In genomic region chr13:103336237-103336636, GRCm38 (mm10) we compare ENCODE assay signal across 31 mouse cellular contexts. TPM values are rescaled to one million over a fixed set of nuclear protein-coding genes. Genes with fewer than 3 reads are reported as not detected.
DNase-seq lines count a peak whose midpoint lies in the region; ATAC-seq and TF ChIP-seq lines count a peak whose summit lies in the region.
"Had no signal": no experiment of that assay in that cellular context is flagged by ENCODE, and none has a peak within 500 bp of the region (broad histone marks: within the 10 kb centered on the region; RNA-seq: fewer than 3 reads in every experiment).

No protein-coding gene starts in this region.

- ATAC-seq in kidney, embryonic 16.5 days (ENCODE audit: low FRiP score, low TSS enrichment), result no peak
- ATAC-seq in heart, embryonic 12.5 days (ENCODE audit: insufficient number of reproducible peaks, low FRiP score), result no peak
- ATAC-seq: forebrain, embryonic 14.5 days; hindbrain, embryonic 16.5 days; intestine, embryonic 16.5 days; liver, embryonic 12.5 days; lung, postnatal 0 days had no signal

- no peak overlapping the region for H3K4me3 ChIP-seq in kidney, embryonic 16.5 days (ENCODE audit: low read length)
- peak overlapping the region; percentile 86 for H3K4me3 ChIP-seq in testis, adult 2 months (ENCODE audit: control insufficient read depth, low read depth, low read length)
- H3K4me3 ChIP-seq in heart, embryonic 12.5 days, result no peak overlapping the region
- H3K4me3 ChIP-seq: left cerebral cortex, adult 2 months; limb, embryonic 13.5 days; liver, embryonic 12.5 days; megakaryocyte, embryonic 14.5 days; midbrain, embryonic 12.5 days; myocyte; neural tube, embryonic 12.5 days had no signal

- no peaks in the 10 kb centered on the region for H3K36me3 ChIP-seq in kidney, embryonic 16.5 days (ENCODE audit: insufficient read depth, low read length)
- H3K36me3 ChIP-seq in testis, adult 2 months (ENCODE audit: control insufficient read depth, insufficient read depth, low read length), result no peaks in the 10 kb centered on the region
- no peaks in the 10 kb centered on the region for H3K36me3 ChIP-seq in heart, embryonic 12.5 days
- H3K36me3 ChIP-seq: embryonic facial prominence, embryonic 12.5 days; G1E; heart, embryonic 10.5 days; limb, embryonic 13.5 days; liver, embryonic 12.5 days; midbrain, embryonic 12.5 days; neural tube, embryonic 12.5 days had no signal

- no peak overlapping the region for H3K9ac ChIP-seq in kidney, embryonic 16.5 days (replicated peaks; ENCODE audit: low read length)
- no peak overlapping the region for H3K9ac ChIP-seq in heart, embryonic 12.5 days
- H3K9ac ChIP-seq: embryonic facial prominence, embryonic 12.5 days; limb, embryonic 13.5 days; liver, embryonic 12.5 days; midbrain, embryonic 12.5 days; neural tube, embryonic 12.5 days had no signal

- H3K27ac ChIP-seq in kidney, embryonic 16.5 days (ENCODE audit: low read length), result no peak overlapping the region
- peak overlapping the region; percentile 36; the same call in 1 of the 2 replicates for H3K27ac ChIP-seq in testis, adult 2 months (ENCODE audit: control insufficient read depth, insufficient read depth, low read depth, low read length)
- H3K27ac ChIP-seq in heart, embryonic 12.5 days (ENCODE audit: poor library complexity, severe bottlenecking), result no peak overlapping the region
- H3K27ac ChIP-seq: embryonic facial prominence, embryonic 12.5 days; heart, embryonic 10.5 days; left cerebral cortex, adult 2 months; limb, embryonic 13.5 days; liver, embryonic 12.5 days; midbrain, embryonic 12.5 days; neural tube, embryonic 12.5 days had no signal

- TF ChIP-seq CTCF in testis, adult 2 months (IDR thresholded peaks at IDR 0.05; ENCODE audit: control insufficient read depth, insufficient read depth, insufficient replicate concordance, low read depth, low read length), result no peak

- WGBS in kidney, embryonic 16.5 days, result 42% methylated on average over 5 of the region's 5 CpGs
- 39% methylated on average over 5 of the region's 5 CpGs for WGBS in heart, embryonic 12.5 days

- TF ChIP-seq POLR2A in testis, adult 2 months (IDR thresholded peaks at IDR 0.05; ENCODE audit: control insufficient read depth, low read depth, low read length), result no peak

- no peaks in the 10 kb centered on the region for H3K9me3 ChIP-seq in kidney, embryonic 16.5 days (ENCODE audit: low read length)
- 0 out of 2 replicates have a peak, but pooled peaks cover 3% of the 10 kb centered on the region for H3K9me3 ChIP-seq in heart, embryonic 12.5 days (replicated peaks)
- H3K9me3 ChIP-seq: embryonic facial prominence, embryonic 12.5 days; heart, embryonic 10.5 days; limb, embryonic 13.5 days; liver, embryonic 12.5 days; midbrain, embryonic 12.5 days; neural tube, embryonic 12.5 days had no signal

- H3K4me2 ChIP-seq in kidney, embryonic 16.5 days (replicated peaks; ENCODE audit: low read depth, low read length), result no peak overlapping the region
- H3K4me2 ChIP-seq in heart, embryonic 12.5 days, result no peak overlapping the region
- H3K4me2 ChIP-seq: embryonic facial prominence, embryonic 12.5 days; liver, embryonic 12.5 days had no signal

- H3K27me3 ChIP-seq in kidney, embryonic 16.5 days (ENCODE audit: insufficient read depth, low read length), result peaks cover 45% of the 10 kb centered on the region
- no peaks in the 10 kb centered on the region for H3K27me3 ChIP-seq in testis, adult 2 months (ENCODE audit: control insufficient read depth, insufficient read depth, low read length)
- H3K27me3 ChIP-seq in heart, embryonic 12.5 days (replicated peaks), result peaks cover 28% of the 10 kb centered on the region

- peaks cover 18% of the 10 kb centered on the region for H3K4me1 ChIP-seq in kidney, embryonic 16.5 days (ENCODE audit: insufficient read depth, low read length)
- peaks cover 3% of the 10 kb centered on the region for H3K4me1 ChIP-seq in testis, adult 2 months (ENCODE audit: control insufficient read depth, insufficient read depth, low read length)
- peaks cover 23% of the 10 kb centered on the region for H3K4me1 ChIP-seq in heart, embryonic 12.5 days (replicated peaks)

- DNase-seq in embryo, embryonic 10 days (ENCODE audit: low spot score), result peak; percentile 72
- no peak for DNase-seq in embryo, embryonic 9.5 days (ENCODE audit: extremely low spot score)
- peak; percentile 23 for DNase-seq in kidney, adult 18-20 months
- no peak for DNase-seq in testis, postnatal 10 days (ENCODE audit: low spot score)
- DNase-seq in layer of hippocampus, adult 8-10 months (ENCODE audit: low spot score in 2 of 2), result no peak
- DNase-seq: adrenal gland, postnatal 10 days; cerebellum, adult 18-20 months; cerebellum, postnatal 10 days; gastrocnemius, postnatal 14 days; heart, postnatal 4 days; lung, adult 18-20 months; lung, postnatal 4 days; right cerebral cortex, postnatal 4 days; thymus, postnatal 14 days had no signal

RNA-seq across cellular contexts. Expression of gene Mast4, which starts 1.9 kb away (rescaled TPM):
- polyA plus RNA-seq in kidney, embryonic 16.5 days (2015; fragmentation: Nextera tagmentation; extraction: Ambion mirVana), result 19.9 and 23.5 TPM in 2 replicates
- polyA plus RNA-seq in testis, adult 2 months (2012; rRNA removed), result 5.2 and 5.3 TPM in 2 replicates
- 10 to 100 TPM; 62.8 to 81.8 (median 67.6) TPM for total RNA-seq in layer of hippocampus, adult 8-10 months (2022)
- 52.1 and 55.0 TPM in 2 replicates for polyA plus RNA-seq in heart, embryonic 12.5 days (2016; fragmentation: Nextera tagmentation; extraction: Ambion mirVana)

Comparison
In these comparisons a context has a peak if more than half of its experiments do, and no peak if none do; other contexts are left out.
1. DNase-seq: peak in embryo, embryonic 10 days (single experiment) and kidney, adult 18-20 months (single experiment); none in embryo, embryonic 9.5 days (single experiment), testis, postnatal 10 days (single experiment) and layer of hippocampus, adult 8-10 months (0 of 2).